ENCODE assay signal across 8 mouse cellular contexts in the genomic region with DNA sequence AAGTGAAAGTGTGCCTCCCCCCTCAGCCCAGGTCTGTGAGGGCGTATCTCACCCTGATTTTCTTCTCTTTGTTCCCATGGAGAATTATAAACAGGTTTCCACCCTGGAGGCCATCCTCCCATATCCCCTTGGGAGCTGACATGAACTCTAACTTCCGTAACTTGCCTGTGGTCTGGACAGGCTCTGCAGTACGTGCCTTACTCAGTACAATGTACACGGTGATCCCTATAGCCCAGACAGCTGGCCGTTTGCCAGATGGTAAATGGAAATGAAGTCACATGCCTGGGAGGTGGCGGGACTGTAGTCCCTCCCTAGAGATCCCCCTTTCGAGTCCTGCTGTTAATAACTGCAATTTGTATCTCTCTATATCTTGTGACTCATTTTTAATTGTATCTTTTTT. TPM values are rescaled to one million over a fixed set of nuclear protein-coding genes. Genes with fewer than 3 reads are reported as not detected.
DNase-seq lines count a peak whose midpoint lies in the region; ATAC-seq lines count a peak whose summit lies in the region.

No protein-coding gene starts in this region.

- WGBS in embryonic facial prominence, embryonic 10.5 days = 18% methylated on average over 7 of the region's 7 CpGs
- WGBS in heart, embryonic 15.5 days = 7% methylated on average over 7 of the region's 7 CpGs

- H3K27me3 ChIP-seq in embryonic facial prominence, embryonic 10.5 days (replicated peaks; ENCODE audit: low read depth, poor library complexity, severe bottlenecking) = no peaks in the 10 kb centered on the region
- no peaks in the 10 kb centered on the region for H3K27me3 ChIP-seq in heart, embryonic 15.5 days

- peak; percentile 41 to 71 for DNase-seq in adrenal gland, adult (ENCODE audit: inconsistent age in 2 of 2, low spot score in 1 of 2)
- no peak for DNase-seq in adrenal gland, postnatal 25 days
- peak; percentile 80 for DNase-seq in embryonic facial prominence, embryonic 10.5 days (ENCODE audit: low spot score)
- DNase-seq in kidney, postnatal 36 days = peak; percentile 32 to 38
- DNase-seq in spleen, postnatal 36 days (ENCODE audit: low spot score in 2 of 2) = peak; percentile 72 to 80
- DNase-seq in cerebellum, adult 9-11 months = no peak

- H3K9me3 ChIP-seq in embryonic facial prominence, embryonic 10.5 days = no peaks in the 10 kb centered on the region
- no peaks in the 10 kb centered on the region for H3K9me3 ChIP-seq in heart, embryonic 15.5 days (replicated peaks)

- H3K36me3 ChIP-seq in embryonic facial prominence, embryonic 10.5 days (replicated peaks) = peaks cover 3% of the 10 kb centered on the region; the same call in 1 of the 2 replicates
- H3K36me3 ChIP-seq in heart, embryonic 15.5 days = no peaks in the 10 kb centered on the region

- H3K4me1 ChIP-seq in embryonic facial prominence, embryonic 10.5 days = peaks cover 80% of the 10 kb centered on the region
- peaks cover 81% of the 10 kb centered on the region for H3K4me1 ChIP-seq in heart, embryonic 15.5 days (replicated peaks)

- peak overlapping the region; percentile 14; the same call in 1 of the 2 replicates for H3K4me3 ChIP-seq in embryonic facial prominence, embryonic 10.5 days
- no peak overlapping the region for H3K4me3 ChIP-seq in heart, embryonic 15.5 days

- H3K4me2 ChIP-seq in heart, embryonic 15.5 days = peak overlapping the region; percentile 28

- peak overlapping the region; percentile 76 for H3K27ac ChIP-seq in embryonic facial prominence, embryonic 10.5 days (replicated peaks)
- peak overlapping the region; percentile 93 for H3K27ac ChIP-seq in heart, embryonic 15.5 days

- H3K9ac ChIP-seq in heart, embryonic 15.5 days = no peak overlapping the region

- peak; percentile 88 for ATAC-seq in heart, embryonic 15.5 days (replicated peaks; ENCODE audit: insufficient number of reproducible peaks, insufficient read depth, low FRiP score, low read depth)
- ATAC-seq in megakaryocyte progenitor cell, adult 5-6 weeks (replicated peaks; ENCODE audit: poor library complexity) = peak; percentile 54

RNA-seq across cellular contexts. Expression of a gene that starts 22.5 kb away (rescaled TPM):
- total RNA-seq in adrenal gland, postnatal 25 days (2021) = 40.4 and 68.2 TPM in 2 replicates
- 33.8 and 34.5 TPM in 2 replicates for polyA plus RNA-seq in embryonic facial prominence, embryonic 10.5 days (2016; fragmentation: Nextera tagmentation; extraction: Ambion mirVana)
- 31.5 and 42.8 TPM in 2 replicates for polyA plus RNA-seq in heart, embryonic 15.5 days (2015; fragmentation: Nextera tagmentation; extraction: Ambion mirVana)
- 32.5 and 34.4 TPM in 2 replicates for total RNA-seq in megakaryocyte progenitor cell, adult 5-6 weeks (2015)
- total RNA-seq in megakaryocyte progenitor cell, adult 5-6 weeks (2017) = 80.5 and 85.0 TPM in 2 replicates

RNA-seq across cellular contexts. Expression of a gene that starts 52.4 kb away (rescaled TPM):
- total RNA-seq in adrenal gland, postnatal 25 days (2021) = 26.5 and 27.5 TPM in 2 replicates
- polyA plus RNA-seq in embryonic facial prominence, embryonic 10.5 days (2016; fragmentation: Nextera tagmentation; extraction: Ambion mirVana) = 42.9 and 44.8 TPM in 2 replicates
- polyA plus RNA-seq in heart, embryonic 15.5 days (2015; fragmentation: Nextera tagmentation; extraction: Ambion mirVana) = 17.5 and 22.9 TPM in 2 replicates
- total RNA-seq in megakaryocyte progenitor cell, adult 5-6 weeks (2015) = 14.0 and 15.1 TPM in 2 replicates
- 32.6 and 33.0 TPM in 2 replicates for total RNA-seq in megakaryocyte progenitor cell, adult 5-6 weeks (2017)

RNA-seq across cellular contexts. Expression of a gene that starts 52.9 kb away (rescaled TPM):
- not detected in 2 replicates for total RNA-seq in adrenal gland, postnatal 25 days (2021)
- not detected in 2 replicates for polyA plus RNA-seq in embryonic facial prominence, embryonic 10.5 days (2016; fragmentation: Nextera tagmentation; extraction: Ambion mirVana)
- polyA plus RNA-seq in heart, embryonic 15.5 days (2015; fragmentation: Nextera tagmentation; extraction: Ambion mirVana) = not detected in 2 replicates
- not detected in 2 replicates for total RNA-seq in megakaryocyte progenitor cell, adult 5-6 weeks (2015)
- total RNA-seq in megakaryocyte progenitor cell, adult 5-6 weeks (2017) = not detected in 2 replicates

Comparison
In these comparisons a context has a peak if more than half of its experiments do, and no peak if none do; other contexts are left out.
1. DNase-seq: peak in adrenal gland, adult (2 of 2), embryonic facial prominence, embryonic 10.5 days (single experiment), kidney, postnatal 36 days (2 of 2) and spleen, postnatal 36 days (2 of 2); none in adrenal gland, postnatal 25 days (single experiment) and cerebellum, adult 9-11 months (single experiment).